Mouse (Mus musculus) CH12.LX (cell line): Measurements from ENCODE around the gene Pklr. TPM values are rescaled to one million over a fixed set of nuclear protein-coding genes. Genes with fewer than 3 reads are reported as not detected.

Experiments
- DNase-seq: peaks from one replicate; pipeline ENCODE4 v3.0.0-alpha.2; 2013; ENCODE audit errors: extremely low read depth
- H3K27ac ChIP-seq: 2 replicates; pipeline ENCODE4 v1.5.1; 2012; ENCODE audit warnings: low read depth, mild to moderate bottlenecking, control low read depth, moderate library complexity; ENCODE audit not compliant: insufficient read depth
- H3K27me3 ChIP-seq: replicated peaks from 2 replicates; pipeline ENCODE3; 2012; ENCODE audit warnings: inconsistent platforms
- H3K36me3 ChIP-seq, 2 experiments: replicated peaks in 1 of 2; 2 replicates each; pipeline versions ENCODE3 to v1.6.1; 2012; ENCODE audit warnings: inconsistent platforms in 1 of 2, low read length in 1 of 2, mild to moderate bottlenecking in 1 of 2, mixed read lengths in 1 of 2, moderate library complexity in 1 of 2; ENCODE audit not compliant: control insufficient read depth in 1 of 2, insufficient read depth in 1 of 2
- H3K4me1 ChIP-seq, 2 experiments: 2 replicates each; pipeline ENCODE4 v1.6.1; 2012; ENCODE audit warnings: inconsistent platforms in 1 of 2, moderate library complexity in 1 of 2; ENCODE audit not compliant: insufficient read depth in 2 of 2, control insufficient read depth in 1 of 2
- H3K4me2 ChIP-seq: 2 replicates; pipeline ENCODE4 v1.6.1; 2012; ENCODE audit warnings: low read depth, mild to moderate bottlenecking, control low read depth; ENCODE audit not compliant: poor library complexity, insufficient read depth, severe bottlenecking
- H3K4me3 ChIP-seq, 3 experiments: fragments of 150-350 bp in 1 of 3; sonication (generic) in 1 of 3; replicated peaks in 1 of 3; 2 replicates each; pipeline versions ENCODE3 to v1.5.1; 2011 to 2012; ENCODE audit warnings: low read depth in 2 of 3, low read length in 2 of 3, mild to moderate bottlenecking in 2 of 3, moderate library complexity in 2 of 3, control low read depth in 1 of 3, improper control_type of control experiment in 1 of 3, inconsistent platforms in 1 of 3, mixed read lengths in 1 of 3; ENCODE audit not compliant: poor library complexity in 1 of 3
- H3K79me2 ChIP-seq: replicated peaks from 2 replicates; pipeline ENCODE4 v1.6.1; 2012; ENCODE audit warnings: mild to moderate bottlenecking, moderate library complexity; ENCODE audit not compliant: control insufficient read depth, poor library complexity, insufficient read depth, severe bottlenecking; ENCODE audit errors: extremely low read depth
- H3K9ac ChIP-seq: 2 replicates; pipeline ENCODE4 v1.6.1; 2012; ENCODE audit warnings: low read depth, mild to moderate bottlenecking, control low read depth, moderate library complexity; ENCODE audit not compliant: insufficient read depth
- H3K9me3 ChIP-seq: replicated peaks from 2 replicates; pipeline ENCODE3; 2012; ENCODE audit warnings: low read length, inconsistent platforms, mixed read lengths
- CHD2 ChIP-seq: IDR thresholded peaks from 2 replicates; pipeline ENCODE4 v1.6.1; 2011; ENCODE audit warnings: low read length, improper control_type of control experiment
- CTCF ChIP-seq, 2 experiments: IDR thresholded peaks in 1 of 2; conservative IDR thresholded peaks in 1 of 2; 2 replicates each; pipeline ENCODE4 v1.5.1; 2011 to 2012; ENCODE audit warnings: low read depth in 2 of 2, low read length in 2 of 2, improper control_type of control experiment in 1 of 2, inconsistent platforms in 1 of 2, mild to moderate bottlenecking in 1 of 2, moderate library complexity in 1 of 2
- ELF1 ChIP-seq: IDR thresholded peaks from 2 replicates; pipeline ENCODE4 v1.6.1; 2014; ENCODE audit warnings: low read depth, mild to moderate bottlenecking, inconsistent platforms, low read length, improper control_type of control experiment
- EP300 ChIP-seq: IDR thresholded peaks from 2 replicates; pipeline ENCODE4 v1.6.1; 2011; ENCODE audit warnings: low read length, improper control_type of control experiment
- ETS1 ChIP-seq: conservative IDR thresholded peaks from 2 replicates; pipeline ENCODE4 v1.6.1; 2012; ENCODE audit warnings: low read depth, mild to moderate bottlenecking, inconsistent platforms, low read length, improper control_type of control experiment, moderate library complexity
- GABPA ChIP-seq: IDR thresholded peaks from 2 replicates; pipeline ENCODE4 v1.6.1; 2012; ENCODE audit warnings: low read depth, low read length, improper control_type of control experiment, inconsistent platforms; ENCODE audit not compliant: insufficient replicate concordance
- JUN ChIP-seq: IDR thresholded peaks from 2 replicates; pipeline ENCODE4 v1.6.1; 2011; ENCODE audit warnings: low read depth, mild to moderate bottlenecking, low read length, improper control_type of control experiment, moderate library complexity; ENCODE audit not compliant: insufficient read depth
- KAT2A ChIP-seq: IDR thresholded peaks from 2 replicates; pipeline ENCODE4 v1.6.1; 2012; ENCODE audit warnings: low read length, improper control_type of control experiment, inconsistent platforms; ENCODE audit not compliant: insufficient replicate concordance
- MAFK ChIP-seq: IDR thresholded peaks from 2 replicates; pipeline ENCODE4 v1.6.1; 2011; ENCODE audit warnings: low read length, improper control_type of control experiment; ENCODE audit not compliant: insufficient replicate concordance
- MYC ChIP-seq: IDR thresholded peaks from 2 replicates; pipeline ENCODE4 v1.6.1; 2011; ENCODE audit warnings: low read depth, mild to moderate bottlenecking, improper control_type of control experiment, low read length
- NRF1 ChIP-seq: IDR thresholded peaks from 2 replicates; pipeline ENCODE4 v1.6.1; 2014; ENCODE audit warnings: low read depth, mild to moderate bottlenecking, inconsistent platforms, low read length, improper control_type of control experiment, moderate library complexity
- TCF12 ChIP-seq: IDR thresholded peaks from 2 replicates; pipeline ENCODE4 v1.6.1; 2014; ENCODE audit warnings: low read depth, mild to moderate bottlenecking, inconsistent platforms, low read length, improper control_type of control experiment
- USF1 ChIP-seq: IDR thresholded peaks from 2 replicates; pipeline ENCODE4 v1.6.1; 2014; ENCODE audit warnings: low read depth, mild to moderate bottlenecking, inconsistent platforms, low read length, improper control_type of control experiment
- ZKSCAN1 ChIP-seq: IDR thresholded peaks from 2 replicates; pipeline ENCODE4 v1.6.1; 2012; ENCODE audit warnings: low read depth, inconsistent platforms, low read length, improper control_type of control experiment, borderline replicate concordance
- ZMIZ1 ChIP-seq: IDR thresholded peaks from 2 replicates; pipeline ENCODE4 v1.6.1; 2012; ENCODE audit warnings: low read depth, mild to moderate bottlenecking, inconsistent platforms, low read length, improper control_type of control experiment
- ZNF384 ChIP-seq: IDR thresholded peaks from 2 replicates; pipeline ENCODE4 v1.6.1; 2012; ENCODE audit warnings: low read depth, low read length, improper control_type of control experiment, inconsistent platforms
- dilution Hi-C: fragments of 300-500 bp; cut with MboI; formaldehyde crosslinking; loops from 2 replicates; pipeline ENCODE4 v1.14.3; 2020; ENCODE audit warnings: low sequenced_read_pairs; ENCODE audit not compliant: extremely low pct_unique_long_range_greater_than_20kb, extremely low pct_ligation_motif_present
- in situ Hi-C: fragments of 300-500 bp; cut with MboI; formaldehyde crosslinking; loops from 3 replicates; pipeline ENCODE4 v1.14.3; 2019; ENCODE audit warnings: low sequenced_read_pairs, low pct_ligation_motif_present, low pct_unique_long_range_greater_than_20kb, mixed read lengths
- polyA plus RNA-seq: library from polyadenylated mRNA; unstranded; fragments of >175 nt; gene quantifications from 2 replicates; pipeline ENCODE4 v1.2.1, GENCODE M21; 2012; ENCODE audit warnings: low read depth; ENCODE audit not compliant: insufficient read length
- total RNA-seq, 2 experiments: library from RNA; depleted of rRNA; stranded (reverse); fragments of 300-350 nt in 1 of 2; fragments of >200 nt in 1 of 2; gene quantifications; 2 replicates each; pipeline ENCODE4 v1.2.3; 2012 to 2014

Gene Pklr
- total and polyA plus RNA-seq, 3 experiments, result not detected

GRCm38 (mm10) chr3:89136365-89136764 lies 423 bp downstream of the Pklr start:
- no peak for DNase-seq
- in situ Hi-C loops, result no loop called here

GRCm38 (mm10) chr3:89144821-89145220 lies 8.9 kb downstream of the Pklr start:
- no peaks in the 10 kb centered on the region for H3K4me1 ChIP-seq
- DNase-seq, result no peak
- peaks cover 0 to 26% of the 10 kb centered on the region in 2 experiments for H3K36me3 ChIP-seq
- no peaks in the 10 kb centered on the region for H3K9me3 ChIP-seq
- H3K27ac ChIP-seq, result no peak overlapping the region
- no peak for TF ChIP-seq ZNF384
- TF ChIP-seq CHD2, result no peak
- TF ChIP-seq TCF12, result no peak
- TF ChIP-seq NRF1, result no peak
- no peak for TF ChIP-seq USF1
- no peak for TF ChIP-seq ELF1
- no peak for TF ChIP-seq JUN
- no peak for TF ChIP-seq MYC
- no peak for TF ChIP-seq KAT2A
- no peak for TF ChIP-seq MAFK
- TF ChIP-seq ZMIZ1, result no peak
- no peak for TF ChIP-seq EP300
- no peak for TF ChIP-seq CTCF (conservative IDR thresholded peaks at IDR 0.05 in 1 of 2, IDR thresholded peaks at IDR 0.05 in 1 of 2; ENCODE audit: low read depth in 2 of 2, low read length in 2 of 2)
- no peak for TF ChIP-seq GABPA
- no peak for TF ChIP-seq ETS1
- no peak for TF ChIP-seq ZKSCAN1
- no peak overlapping the region for H3K4me3 ChIP-seq
- H3K9ac ChIP-seq, result no peak overlapping the region
- in situ Hi-C loops, result no loop called here
- H3K4me2 ChIP-seq, result no peak overlapping the region
- H3K27me3 ChIP-seq, result no peaks in the 10 kb centered on the region
- H3K79me2 ChIP-seq, result no peaks in the 10 kb centered on the region
- dilution Hi-C loops, result no loop called here

More at GRCm38 (mm10) chr3:89136365-89136764, 423 bp downstream of the Pklr start:
- Histone ChIP-seq H3K4me1 (no peaks in the 10 kb centered on the region), H3K36me3 (no peaks in the 10 kb centered on the region), H3K9ac (no peak overlapping the region), H3K9me3 (no peaks in the 10 kb centered on the region), H3K4me2 (no peak overlapping the region), H3K27me3 (peaks cover 13% of the 10 kb centered on the region), H3K4me3 (no peak overlapping the region), H3K27ac (no peak overlapping the region), H3K79me2 (no peaks in the 10 kb centered on the region)
- dilution Hi-C loops, result no loop called here
- TF ChIP-seq CTCF (conservative IDR thresholded peaks at IDR 0.05 in 1 of 2, IDR thresholded peaks at IDR 0.05 in 1 of 2; ENCODE audit: low read depth in 2 of 2, low read length in 2 of 2) (peak in 1 of 2 experiments; percentile 41; a peak in 2 of 4 replicates), EP300 (no peak)
